Mouse (Mus musculus) MEL (cell line): ENCODE measurements around the gene Epb41l1.

ENCODE experiments used
- CTCF ChIP-seq, 3 experiments: IDR thresholded peaks in 2 of 3; conservative IDR thresholded peaks in 1 of 3; 2 replicates each; pipeline ENCODE4 v1.5.1; 2011 to 2012; ENCODE audit warnings: low read length in 3 of 3, low read depth in 2 of 3, mild to moderate bottlenecking in 2 of 3, improper control_type of control experiment in 1 of 3, inconsistent platforms in 1 of 3, mixed read lengths in 1 of 3, moderate library complexity in 1 of 3; ENCODE audit not compliant: control insufficient read depth in 1 of 3, insufficient read depth in 1 of 3, poor library complexity in 1 of 3, severe bottlenecking in 1 of 3
- EP300 ChIP-seq, 2 experiments: IDR thresholded peaks; 2 replicates each; pipeline ENCODE4 v1.6.1; 2011; ENCODE audit warnings: improper control_type of control experiment in 2 of 2, low read length in 2 of 2, low read depth in 1 of 2, mild to moderate bottlenecking in 1 of 2
- MAFK ChIP-seq: IDR thresholded peaks from 2 replicates; pipeline ENCODE4 v1.6.1; 2011; ENCODE audit warnings: low read depth, mild to moderate bottlenecking, low read length, improper control_type of control experiment, borderline replicate concordance
- MAZ ChIP-seq: IDR thresholded peaks from 2 replicates; pipeline ENCODE4 v1.6.1; 2012; ENCODE audit warnings: low read depth, mild to moderate bottlenecking, inconsistent platforms, low read length, improper control_type of control experiment
- MXI1 ChIP-seq: IDR thresholded peaks from 2 replicates; pipeline ENCODE4 v1.6.1; 2011; ENCODE audit warnings: mild to moderate bottlenecking, low read depth, low read length, improper control_type of control experiment
- POLR2A ChIP-seq, 2 experiments: IDR thresholded peaks; 2 replicates each; pipeline ENCODE4 v1.6.1; 2011 to 2012; ENCODE audit warnings: low read length in 2 of 2, mild to moderate bottlenecking in 2 of 2, control low read depth in 1 of 2, improper control_type of control experiment in 1 of 2, low read depth in 1 of 2, moderate library complexity in 1 of 2; ENCODE audit not compliant: control insufficient read depth in 1 of 2, insufficient read depth in 1 of 2, poor library complexity in 1 of 2
- POLR2AphosphoS5 ChIP-seq: IDR thresholded peaks from 2 replicates; pipeline ENCODE4 v1.6.1; 2012; ENCODE audit warnings: low read depth, borderline replicate concordance, mild to moderate bottlenecking, inconsistent platforms, low read length, moderate library complexity, mixed read lengths
- SMC3 ChIP-seq: IDR thresholded peaks from 2 replicates; pipeline ENCODE4 v1.6.1; 2011; ENCODE audit warnings: low read depth, low read length, improper control_type of control experiment

DNA sequence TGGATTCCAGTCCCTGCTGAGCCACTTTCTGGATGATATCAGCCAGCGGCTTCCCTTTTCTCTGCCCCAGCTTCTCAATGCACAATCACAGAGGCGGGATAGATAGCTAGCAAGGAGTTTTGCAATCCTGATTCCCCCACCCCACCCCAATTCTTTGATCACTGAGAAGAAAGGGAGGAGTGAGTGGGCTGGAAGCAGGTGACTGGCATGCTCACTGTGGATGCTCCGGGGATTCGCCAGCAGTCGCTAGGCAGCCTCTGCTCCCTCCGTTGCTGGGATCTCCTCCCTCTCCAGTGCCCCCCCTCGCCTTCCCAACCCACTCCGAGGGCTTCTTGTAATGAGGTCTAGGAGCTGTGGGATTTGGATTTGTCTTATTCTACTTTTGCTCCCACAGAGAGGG, 12.5 kb upstream of the Epb41l1 start:
- TF ChIP-seq CTCF (IDR thresholded peaks at IDR 0.05 in 2 of 3, conservative IDR thresholded peaks at IDR 0.05 in 1 of 3; ENCODE audit: control insufficient read depth in 1 of 3, insufficient read depth in 1 of 3, low read depth in 2 of 3, low read length in 3 of 3, poor library complexity in 1 of 3, severe bottlenecking in 1 of 3), result no peak
- no peak for TF ChIP-seq SMC3
- TF ChIP-seq MAZ, result no peak
- TF ChIP-seq POLR2A (IDR thresholded peaks at IDR 0.05; ENCODE audit: control insufficient read depth in 1 of 2, insufficient read depth in 1 of 2, low read depth in 1 of 2, low read length in 2 of 2, poor library complexity in 1 of 2), result no peak
- TF ChIP-seq MAFK, result no peak
- TF ChIP-seq MXI1, result no peak
- TF ChIP-seq EP300 (IDR thresholded peaks at IDR 0.05; ENCODE audit: low read depth in 1 of 2, low read length in 2 of 2), result no peak
- no peak for TF ChIP-seq POLR2AphosphoS5
